Mouse (Mus musculus) megakaryocyte, adult 5-6 weeks (primary cell): ENCODE measurements around the gene Setdb2. TPM values are rescaled to one million over a fixed set of nuclear protein-coding genes. Genes with fewer than 3 reads are reported as not detected.
"Not testable (repeated sequence)": the region's sequence is repeated elsewhere in the genome, so short reads cannot be mapped to it uniquely, and the experiment has no call there.

Source experiments
- ATAC-seq: 2 replicates; pipeline ENCODE4 v1.8.0; 2016; ENCODE audit warnings: mild to moderate bottlenecking, inconsistent platforms; ENCODE audit not compliant: poor library complexity, severe bottlenecking
- total RNA-seq, 2 experiments: library from RNA; stranded (forward) in 1 of 2; stranded (reverse) in 1 of 2; fragments of 153-499, 151-499 nt in 1 of 2; fragments of 221-1000, 200-1000 nt in 1 of 2; gene quantifications; 2 replicates each; pipeline versions ENCODE4 v1.2.3 to v1.2.4; 2015 to 2017

Setdb2 gene
- total RNA-seq (2015) = 40.4 and 40.9 TPM in 2 replicates
- total RNA-seq (2017) = 34.0 and 40.5 TPM in 2 replicates

DNA sequence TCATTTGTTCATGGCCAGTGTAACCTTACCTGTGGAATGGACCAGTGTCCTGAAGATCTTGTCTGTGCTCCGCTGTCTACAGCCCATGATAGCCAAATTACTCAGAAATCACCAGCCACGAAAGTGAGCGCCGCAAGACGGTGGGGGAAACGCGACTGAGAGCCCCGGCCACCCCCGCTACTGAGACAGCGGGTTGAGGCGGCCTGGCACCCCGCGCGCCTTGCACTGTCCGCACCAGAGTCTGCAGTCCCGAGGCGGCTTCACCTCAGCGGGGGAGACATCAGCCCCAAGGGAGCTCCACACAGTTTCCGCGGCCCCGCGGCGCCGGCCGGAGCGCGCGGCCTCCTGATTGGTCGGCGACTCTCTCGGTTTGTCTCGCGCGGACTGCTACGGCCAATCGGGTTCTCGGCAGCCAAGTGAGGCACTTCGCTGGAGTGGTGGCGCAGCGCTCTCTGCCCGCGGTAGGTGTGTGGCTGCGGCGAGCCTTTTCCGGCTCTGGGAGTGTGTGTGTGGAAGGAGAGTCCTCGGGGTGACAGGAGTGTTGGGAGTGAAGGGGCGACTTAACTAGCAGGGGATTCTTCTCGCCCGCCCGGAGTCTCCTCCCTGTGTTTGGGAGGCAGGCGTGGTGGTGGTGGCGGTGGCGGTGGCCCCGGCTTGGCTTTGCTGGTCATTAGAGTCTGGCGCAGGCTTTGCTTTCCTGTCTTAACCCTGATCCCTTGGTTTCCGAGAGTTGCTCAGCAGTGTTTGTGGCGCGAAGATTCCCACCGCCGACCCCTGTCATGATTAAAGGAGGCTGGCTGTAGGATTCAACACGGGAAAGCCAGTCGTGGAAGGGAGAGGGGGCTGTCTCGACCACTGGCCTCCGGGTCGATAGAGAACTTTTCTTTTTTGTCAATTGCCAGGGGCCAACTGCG is at the start of gene Setdb2, which contains the start of gene Cab39l:
Setdb2 (minus strand) TSS at position 327 of the 914 bp plus-strand sequence.
Cab39l (plus strand) TSS at position 415 of the 914 bp plus-strand sequence.
- ATAC-seq = peak; percentile 92

DNA sequence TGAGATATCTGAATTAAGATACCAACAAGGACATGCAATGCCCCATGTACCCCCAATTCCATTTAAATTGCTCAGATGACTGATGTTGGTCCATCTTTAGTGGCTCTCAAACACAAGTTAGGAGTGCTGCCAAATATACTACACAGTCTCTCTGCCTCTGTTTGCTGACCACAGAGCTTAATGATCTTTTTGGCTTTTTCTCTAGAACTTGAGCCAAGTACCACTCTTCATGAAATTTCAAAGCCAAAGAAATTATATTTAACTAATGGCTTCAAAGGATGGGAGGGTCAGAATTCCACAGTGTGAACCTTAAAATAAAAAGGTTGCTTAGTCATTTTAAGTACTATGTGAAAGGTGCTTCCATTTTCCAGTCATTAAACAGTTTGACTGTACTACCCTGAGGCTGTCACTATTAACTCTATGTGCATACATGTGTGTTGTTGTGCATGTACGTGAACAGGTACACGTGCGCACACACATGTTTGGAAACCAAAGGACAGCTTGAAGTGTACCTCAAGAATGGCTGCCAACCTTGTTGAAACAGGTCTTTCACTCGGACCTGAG is 44.6 kb upstream of the Setdb2 start:
- no peak for ATAC-seq

DNA sequence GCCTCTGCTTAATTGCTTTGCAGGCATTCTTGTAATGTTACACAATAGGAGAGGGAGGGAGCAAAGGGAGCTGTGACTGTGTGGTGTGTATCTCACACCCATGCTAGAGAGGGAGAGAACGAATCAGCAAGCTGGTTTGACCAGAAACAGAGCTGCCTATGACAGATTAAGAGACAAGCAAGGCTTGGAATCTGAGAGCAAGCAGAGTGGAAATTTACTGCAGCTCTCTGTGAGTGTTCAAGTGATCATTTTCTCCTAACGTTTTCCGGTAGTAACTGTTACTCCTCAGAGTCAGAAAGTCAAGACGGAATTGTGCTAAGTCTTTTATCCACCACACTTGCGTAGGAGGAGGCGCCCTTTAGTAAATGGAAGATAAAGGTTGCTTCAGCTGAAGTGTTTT is 38.0 kb upstream of the Setdb2 start:
- ATAC-seq = no peak

DNA sequence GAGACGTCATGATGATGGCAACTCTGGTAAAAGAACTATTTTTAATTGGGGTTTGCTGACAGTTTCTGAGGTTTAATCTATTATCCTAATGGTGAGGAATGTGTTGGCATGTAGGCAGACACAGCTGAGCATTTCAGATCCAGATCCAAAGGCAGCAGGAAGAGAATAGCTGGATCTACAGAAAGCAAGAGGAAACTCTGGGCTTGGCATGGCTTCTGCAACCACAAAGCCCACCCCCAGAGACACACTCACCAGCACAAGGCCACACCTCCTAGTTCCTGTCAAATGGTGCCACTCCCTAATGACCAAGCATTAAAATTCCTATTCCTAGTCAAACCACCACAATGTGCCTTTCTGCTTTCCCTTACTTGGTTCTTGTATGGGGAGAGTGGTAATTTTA is 30.1 kb upstream of the Setdb2 start:
- ATAC-seq = peak; percentile 95

DNA sequence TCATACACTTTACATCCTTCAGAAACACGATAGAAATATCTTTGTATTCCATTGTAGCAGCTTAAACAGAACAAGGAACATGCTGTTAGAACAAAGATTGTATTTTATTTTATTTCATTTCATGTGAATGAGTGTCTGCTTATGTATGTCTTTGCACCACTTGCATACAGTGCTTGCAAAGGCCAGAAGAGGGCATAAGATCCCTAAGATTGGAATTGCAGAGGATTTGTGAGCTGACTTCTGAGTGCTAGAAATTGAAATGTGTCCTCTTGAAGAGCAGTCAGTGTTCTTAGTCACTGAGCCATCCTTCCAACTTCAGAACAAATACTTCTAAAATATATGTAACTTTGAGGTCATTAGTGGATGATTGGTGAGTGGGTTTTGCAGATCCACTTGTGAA is 27.1 kb upstream of the Setdb2 start:
- ATAC-seq = no peak

DNA sequence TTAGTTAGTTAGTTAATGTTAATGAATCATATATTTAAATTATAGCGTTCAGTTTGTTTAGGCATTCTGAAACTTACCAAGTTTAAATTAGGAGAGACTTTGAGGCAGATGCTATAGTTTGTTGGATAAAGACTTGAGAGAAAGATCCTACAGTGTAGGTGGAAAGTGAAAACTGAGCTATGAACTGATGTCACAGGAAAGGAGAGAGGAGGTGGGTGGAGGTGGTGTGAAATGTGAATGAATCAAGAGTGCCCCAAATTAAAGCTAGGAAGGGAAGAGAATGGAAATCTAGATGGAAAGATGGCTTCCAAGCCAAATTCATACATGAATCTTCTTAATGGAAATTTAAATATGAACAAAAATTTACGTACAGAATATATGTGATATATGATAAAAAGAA is 25.8 kb upstream of the Setdb2 start:
- no peak for ATAC-seq

DNA sequence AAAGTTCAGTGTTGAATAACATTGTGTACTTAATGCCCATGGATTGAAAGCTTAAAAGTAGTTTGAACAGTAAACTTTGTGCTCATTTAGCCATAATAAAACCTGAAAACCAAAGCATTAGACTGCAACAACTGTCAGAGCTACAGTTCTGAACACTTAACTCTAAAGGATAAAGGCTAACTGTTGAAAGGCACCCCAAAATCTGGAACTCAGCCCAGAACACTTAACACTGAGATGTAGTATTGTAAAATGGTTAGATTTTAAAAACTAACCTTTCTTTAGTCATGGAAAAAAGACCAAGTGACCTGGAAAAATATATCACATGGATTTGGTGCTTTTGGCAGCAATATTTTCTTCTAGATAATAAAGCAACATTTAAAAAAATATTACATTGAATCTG is 7.3 kb upstream of the Setdb2 start:
- ATAC-seq = no peak

DNA sequence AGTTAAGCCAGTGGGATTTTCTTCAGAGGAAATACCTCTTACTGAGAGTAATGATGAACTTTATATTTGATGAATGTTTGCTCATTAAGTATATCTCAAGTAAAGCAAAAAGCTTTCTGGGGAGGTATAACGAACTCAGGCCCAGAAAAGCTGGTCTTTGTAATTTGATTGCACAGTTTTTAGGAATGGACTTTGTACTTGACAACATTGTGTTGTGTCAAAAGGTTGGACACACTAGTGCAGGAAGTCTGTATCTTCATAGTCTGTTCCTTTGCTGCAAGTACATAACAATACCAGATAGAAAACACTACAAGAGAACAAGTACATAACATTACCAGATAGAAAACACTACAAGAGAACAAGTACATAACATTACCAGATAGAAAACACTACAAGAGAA is 4.7 kb upstream of the Setdb2 start:
- ATAC-seq = no peak

DNA sequence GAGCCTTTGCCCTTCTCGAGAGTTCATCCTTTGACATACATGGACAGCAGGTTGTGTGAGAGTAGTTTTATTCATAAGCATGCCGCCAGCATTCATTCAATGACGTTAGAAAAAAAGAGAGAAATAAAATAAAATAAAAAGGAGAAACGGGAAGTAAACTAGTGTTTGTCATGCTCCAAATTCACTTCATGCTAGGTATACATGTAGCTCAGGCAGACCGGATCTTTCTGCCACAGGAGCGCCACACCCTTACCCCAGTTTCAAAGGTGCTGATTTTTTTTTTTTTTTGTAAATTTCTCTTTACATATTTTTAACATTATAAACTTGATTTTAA is 755 bp upstream of the Setdb2 start:
- 0 out of 2 replicates have a peak, but pooled peaks have one; percentile 23 for ATAC-seq

DNA sequence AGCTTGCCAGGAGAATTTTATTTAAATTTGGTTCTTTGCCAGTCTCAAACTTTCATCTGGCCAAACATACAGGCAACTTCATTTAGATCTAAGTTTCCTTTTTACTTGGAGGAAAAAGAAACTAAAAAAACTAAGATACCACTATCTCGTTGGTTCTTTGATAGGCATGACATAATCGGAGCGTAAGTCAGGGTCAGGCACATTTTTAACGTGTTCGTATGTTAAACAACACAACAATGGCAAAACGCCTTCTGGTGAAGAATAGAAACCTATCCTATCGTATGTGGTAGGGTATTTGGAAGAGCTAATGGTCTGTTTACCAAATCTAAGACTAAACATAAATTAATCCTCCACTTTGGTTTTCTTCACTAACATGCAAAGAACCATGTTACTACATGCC is 645 bp downstream of the Setdb2 start:
- no peak for ATAC-seq

DNA sequence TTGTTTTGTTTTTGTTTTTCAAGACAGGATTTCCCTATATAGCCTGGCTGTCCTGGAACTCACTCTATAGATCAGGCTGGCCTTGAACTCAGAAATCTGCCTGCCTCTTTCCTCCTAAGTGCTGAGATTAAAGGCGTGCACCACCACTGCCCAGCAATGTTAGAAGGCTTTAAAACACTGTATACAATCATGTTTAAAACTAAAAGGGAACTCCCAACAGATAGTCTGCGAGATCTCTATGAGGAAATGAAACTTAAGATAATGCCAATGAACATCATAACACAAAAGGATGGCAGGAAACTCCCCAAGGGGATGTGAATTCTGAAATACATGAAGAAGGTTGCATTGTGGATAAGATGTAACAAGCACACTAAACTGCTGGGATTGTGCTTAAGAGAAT is 2.2 kb downstream of the Setdb2 start:
- ATAC-seq = peak; percentile 19; the same call in 1 of the 2 replicates

DNA sequence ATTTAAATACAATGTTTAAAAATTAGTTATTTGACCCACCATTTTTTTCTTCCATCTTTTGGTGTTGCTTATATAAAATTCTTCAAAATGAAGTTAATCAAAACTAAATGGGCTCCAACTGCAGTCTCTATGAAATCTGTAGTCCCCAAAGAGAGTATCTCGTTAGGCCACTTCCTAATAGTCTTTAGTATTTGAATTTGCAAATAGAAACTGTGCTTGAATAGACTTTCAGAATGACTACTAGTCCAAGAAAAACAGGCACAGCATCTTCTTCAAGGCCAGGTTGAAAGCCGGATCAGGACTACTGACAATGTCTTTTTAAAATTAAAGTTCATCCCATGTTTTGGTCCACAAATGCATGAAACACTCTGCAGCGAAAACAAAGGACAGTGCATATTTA is 3.3 kb downstream of the Setdb2 start:
- ATAC-seq = no peak

DNA sequence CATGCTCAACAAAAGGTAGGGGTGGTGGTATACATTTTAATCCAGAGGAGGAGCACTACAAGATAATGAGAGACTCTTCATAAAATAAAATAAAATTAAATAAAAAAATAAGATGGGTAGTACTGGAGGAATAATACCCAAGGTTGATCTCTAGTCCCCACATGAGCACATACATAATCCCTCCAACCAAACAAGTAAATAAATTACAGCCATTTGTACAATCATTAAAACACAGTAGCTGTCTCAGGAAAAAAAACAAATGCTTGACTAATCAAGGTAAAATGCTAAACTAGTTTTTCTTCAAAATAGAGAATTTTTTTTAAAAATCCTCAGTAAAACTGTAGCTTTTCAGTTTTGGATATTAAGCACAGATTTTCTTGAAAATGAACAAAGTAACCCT is 5.5 kb downstream of the Setdb2 start:
- no peak for ATAC-seq

DNA sequence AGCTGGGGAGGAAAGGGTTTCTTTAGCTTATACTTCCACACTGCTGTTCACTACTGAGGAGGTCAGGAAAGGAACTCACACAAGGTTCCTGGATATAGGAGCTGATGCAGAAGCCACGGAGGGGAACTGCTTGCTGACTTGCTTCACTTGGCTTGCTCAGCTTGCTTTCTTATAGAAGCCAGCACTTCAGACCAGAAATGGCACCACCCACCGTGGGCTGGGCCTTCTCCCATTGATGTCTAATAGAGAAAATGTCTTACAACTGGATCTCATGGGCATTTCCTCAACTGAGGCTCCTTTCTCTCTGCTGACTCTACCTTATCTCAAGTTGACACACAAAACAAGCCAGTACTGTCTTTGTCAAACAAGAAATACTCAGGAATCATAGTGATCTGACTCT is 6.8 kb downstream of the Setdb2 start:
- no peak for ATAC-seq

DNA sequence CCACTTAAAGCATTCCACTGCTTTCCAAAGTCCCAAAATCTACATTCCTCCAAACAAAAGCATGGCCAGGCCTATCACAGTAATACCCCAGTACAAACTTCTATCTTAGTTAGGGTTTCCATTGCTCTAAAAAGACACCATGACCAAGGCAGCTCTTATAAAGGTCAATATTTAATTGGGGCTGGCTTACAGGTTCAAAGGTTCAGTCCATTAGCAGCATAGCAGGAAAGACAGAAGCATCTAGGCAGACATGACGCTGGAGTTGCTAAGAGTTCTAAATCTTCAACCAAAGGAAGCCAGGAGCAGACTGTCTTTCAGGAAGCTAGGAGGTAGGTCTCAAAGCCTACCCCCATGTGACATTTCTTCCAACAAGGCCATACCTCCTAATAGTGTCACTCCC is 10.1 kb downstream of the Setdb2 start:
- ATAC-seq = no peak

DNA sequence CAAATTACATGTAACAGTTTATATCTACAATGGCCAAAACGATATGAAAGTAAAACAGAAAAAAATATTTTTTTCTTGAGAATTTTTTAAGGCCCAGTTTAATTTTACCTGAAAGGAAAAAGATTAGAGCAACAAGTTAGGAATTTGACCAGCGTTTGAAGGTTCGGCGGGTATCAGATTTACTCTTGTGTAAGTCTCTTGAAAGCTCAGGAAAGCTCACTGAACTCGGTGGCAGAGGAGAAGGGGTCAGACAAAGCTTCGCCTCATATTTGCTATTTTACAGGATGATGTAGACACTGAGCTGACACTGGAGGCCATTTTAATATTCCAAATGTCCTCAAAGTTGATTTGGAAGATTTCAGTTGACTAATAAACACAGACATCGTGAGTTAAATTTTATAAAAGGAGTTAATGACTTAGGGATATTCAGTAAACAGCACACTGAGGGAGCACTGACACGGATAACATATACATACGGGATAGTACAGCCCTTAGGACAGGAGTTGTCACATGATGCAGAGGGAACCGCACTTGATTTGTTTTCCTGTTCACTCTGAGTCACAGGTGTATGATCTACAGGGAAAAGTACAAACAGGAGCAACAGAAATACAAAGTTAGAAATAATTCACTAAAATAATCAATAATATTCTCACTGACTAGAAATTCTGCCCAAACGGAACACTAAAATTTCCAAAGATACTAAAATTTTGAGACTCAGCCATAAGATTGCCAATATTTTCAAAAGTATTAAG is 17.6 kb downstream of the Setdb2 start:
- ATAC-seq = no peak

DNA sequence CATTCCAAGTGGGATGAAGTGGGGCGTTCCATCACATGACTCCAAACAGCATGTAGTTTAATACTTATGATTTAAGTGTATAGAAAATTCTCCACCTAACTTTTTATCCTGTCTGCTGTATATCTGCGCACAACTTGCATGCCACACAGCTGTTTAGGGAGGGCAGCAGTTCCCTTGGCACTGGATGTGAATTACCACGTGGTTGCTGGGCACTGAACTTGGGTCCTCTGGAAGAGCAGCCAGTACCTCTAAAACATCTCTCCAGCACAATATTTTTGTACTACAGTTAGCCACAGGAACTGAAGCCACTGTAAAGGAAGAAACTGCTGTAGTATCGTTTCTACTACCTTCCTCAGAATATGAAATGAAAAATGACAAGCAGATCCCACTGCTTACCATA is 22.5 kb downstream of the Setdb2 start:
- ATAC-seq = no peak

DNA sequence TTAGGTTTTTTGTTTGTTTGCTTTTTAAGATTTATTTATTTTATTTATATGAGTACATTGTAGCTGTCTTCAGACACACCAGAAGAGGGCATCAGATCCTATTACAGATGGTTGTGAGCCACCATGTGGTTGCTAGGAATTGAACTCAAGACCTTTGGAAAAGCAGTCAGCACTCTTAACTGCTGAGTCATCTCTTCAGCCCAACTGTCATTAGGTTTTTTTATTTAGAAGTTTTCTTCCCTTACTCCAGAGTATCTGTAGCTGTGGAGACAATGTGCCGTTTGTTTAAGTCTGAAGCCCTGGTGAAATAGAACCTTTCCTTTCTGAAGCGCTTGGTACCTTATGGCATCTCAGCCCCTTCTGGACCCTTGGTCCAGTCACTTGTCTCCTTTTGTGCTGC is 25.7 kb downstream of the Setdb2 start:
- not testable (repeated sequence) for ATAC-seq

DNA sequence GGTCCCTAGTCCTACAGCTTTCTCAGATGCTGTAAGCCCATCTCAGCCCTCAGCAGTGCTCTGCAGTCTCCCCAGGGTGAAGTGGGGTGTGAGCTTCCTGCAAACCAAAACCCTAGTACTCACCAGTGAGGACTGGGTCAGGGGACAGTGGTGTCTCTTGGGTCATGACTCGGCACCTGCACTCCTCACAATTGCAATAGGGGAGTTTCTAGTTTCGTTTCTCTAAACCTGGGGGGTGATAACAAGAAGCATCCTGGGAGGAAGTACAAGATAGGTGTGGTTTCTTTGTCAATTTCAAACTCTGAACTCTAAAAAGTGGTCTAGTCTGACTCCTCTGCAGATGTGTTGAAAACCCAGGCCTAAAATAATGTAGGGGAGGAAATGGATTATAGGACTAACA is 43.7 kb downstream of the Setdb2 start:
- ATAC-seq = peak; percentile 94

DNA sequence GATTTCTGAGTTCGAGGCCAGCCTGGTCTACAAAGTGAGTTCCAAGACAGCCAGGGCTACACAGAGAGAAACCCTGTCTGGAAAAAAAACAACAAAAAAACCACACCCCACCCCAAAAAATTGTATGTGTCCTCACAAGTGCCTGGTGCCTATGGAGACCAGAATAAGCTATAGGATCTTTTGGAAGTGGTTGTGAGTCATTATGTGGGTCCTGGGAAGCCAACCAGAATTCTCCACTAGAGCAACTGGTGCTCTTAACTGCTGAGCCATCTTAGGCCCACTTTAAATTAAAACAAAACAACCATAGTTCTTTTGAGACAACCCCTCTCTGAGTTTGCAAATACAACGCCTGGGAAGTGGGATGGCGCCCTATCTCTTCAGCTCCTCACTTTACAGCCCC is 45.4 kb downstream of the Setdb2 start, which contains the start of gene Phf11c:
Phf11c (minus strand) TSS at position 101 of the 400 bp plus-strand sequence.
- ATAC-seq = no peak

DNA sequence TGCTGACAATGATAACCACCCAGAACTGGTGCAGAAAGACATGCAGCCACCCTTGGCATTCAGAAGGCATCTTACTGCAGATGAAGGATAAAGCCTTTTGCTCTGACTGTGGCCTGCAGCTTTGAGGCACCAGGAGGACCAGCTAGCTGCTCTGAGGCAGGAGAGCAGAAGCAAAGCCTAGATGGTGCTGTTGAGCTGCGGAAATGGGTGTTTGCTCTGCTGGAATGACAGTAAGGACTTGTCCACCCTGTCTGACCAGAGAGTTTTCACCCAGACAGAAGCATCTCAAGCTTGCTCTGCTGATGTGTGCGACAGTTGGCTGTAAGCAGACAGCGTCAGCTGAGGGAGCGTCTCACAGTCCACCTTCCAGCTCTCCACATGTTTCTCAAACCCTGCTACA is 50.5 kb downstream of the Setdb2 start:
- ATAC-seq = 0 out of 2 replicates have a peak, but pooled peaks have one; percentile 51

DNA sequence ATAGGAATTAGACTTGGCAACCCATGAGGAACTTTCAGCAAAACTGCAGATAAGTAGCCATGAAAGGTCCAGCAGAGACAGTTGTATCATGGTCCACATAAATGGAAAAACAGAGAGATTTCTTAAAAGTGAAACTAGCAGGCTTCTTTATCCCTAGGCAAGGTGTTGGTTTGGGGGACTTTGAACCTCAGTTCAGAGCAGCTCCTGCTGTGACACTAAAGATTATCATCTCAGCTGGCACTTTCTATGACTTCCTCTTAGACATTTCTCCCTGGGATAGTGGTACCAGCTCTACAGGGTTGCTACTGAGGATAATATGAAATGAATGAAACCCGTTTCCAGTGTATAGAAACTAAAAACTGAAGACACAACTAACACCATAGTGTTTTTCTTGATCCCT is 51.2 kb downstream of the Setdb2 start:
- no peak for ATAC-seq
